Mouse (Mus musculus) hindbrain, embryonic 16.5 days (tissue): ENCODE measurements around the gene Gm11397. TPM values are rescaled to one million over a fixed set of nuclear protein-coding genes. Genes with fewer than 3 reads are reported as not detected.
"Not testable (repeated sequence)": the region's sequence is repeated elsewhere in the genome, so short reads cannot be mapped to it uniquely, and the experiment has no call there.

Experiments
- ATAC-seq: fragments of 200-750 bp; cut with Nextera tagmentation; 2 replicates; pipeline ENCODE4 v1.8.0; 2017; ENCODE audit warnings: moderate TSS enrichment, moderate library complexity
- H3K27ac ChIP-seq: fragments of 300-500 bp; sonication (generic); 2 replicates; pipeline ENCODE4 v1.5.1; 2014; ENCODE audit warnings: low read depth, mild to moderate bottlenecking, control low read depth, low read length, moderate library complexity
- H3K27me3 ChIP-seq: fragments of 300-500 bp; sonication (generic); replicated peaks from 2 replicates; pipeline ENCODE4 v1.6.1; 2014; ENCODE audit warnings: low read length; ENCODE audit not compliant: control insufficient read depth, insufficient read depth
- H3K36me3 ChIP-seq: fragments of 300-500 bp; sonication (generic); 2 replicates; pipeline ENCODE4 v1.6.1; 2014; ENCODE audit warnings: mild to moderate bottlenecking, low read length, moderate library complexity, mixed read lengths; ENCODE audit not compliant: control insufficient read depth, insufficient read depth
- H3K4me1 ChIP-seq: fragments of 300-500 bp; sonication (generic); 2 replicates; pipeline ENCODE4 v1.6.1; 2014; ENCODE audit warnings: low read depth, low read length; ENCODE audit not compliant: control insufficient read depth, insufficient read depth
- H3K4me2 ChIP-seq: fragments of 300-500 bp; sonication (generic); 2 replicates; pipeline ENCODE4 v1.6.1; 2014; ENCODE audit warnings: mild to moderate bottlenecking, low read length, control low read depth, moderate library complexity
- H3K4me3 ChIP-seq: fragments of 300-500 bp; sonication (generic); 2 replicates; pipeline ENCODE4 v1.5.1; 2014; ENCODE audit warnings: mild to moderate bottlenecking, low read length, control low read depth, moderate library complexity
- H3K9ac ChIP-seq: fragments of 300-500 bp; sonication (generic); 2 replicates; pipeline ENCODE4 v1.6.1; 2014; ENCODE audit warnings: low read depth, mild to moderate bottlenecking, control low read depth, low read length, moderate library complexity
- H3K9me3 ChIP-seq: fragments of 300-500 bp; sonication (generic); 2 replicates; pipeline ENCODE4 v1.6.1; 2014; ENCODE audit warnings: mild to moderate bottlenecking, low read length, moderate library complexity; ENCODE audit not compliant: control insufficient read depth
- WGBS: fragments of 180-500 bp; shearing (Covaris S2); extraction: QIAGEN DNeasy Blood & Tissue Kit; methylation state at CpG from one replicate; pipeline ENCODE4 v1.1.7; 2014; 5-methylcytosine and 5-hydroxymethylcytosine counted together
- polyA plus RNA-seq: library from polyadenylated mRNA; unstranded; fragments of >200 nt; fragmentation: Nextera tagmentation; extraction: Ambion mirVana; gene quantifications from 2 replicates; pipeline ENCODE4 v1.2.1, GENCODE M21; 2015

Gene Gm11397
- polyA plus RNA-seq: not detected in 2 replicates

DNA sequence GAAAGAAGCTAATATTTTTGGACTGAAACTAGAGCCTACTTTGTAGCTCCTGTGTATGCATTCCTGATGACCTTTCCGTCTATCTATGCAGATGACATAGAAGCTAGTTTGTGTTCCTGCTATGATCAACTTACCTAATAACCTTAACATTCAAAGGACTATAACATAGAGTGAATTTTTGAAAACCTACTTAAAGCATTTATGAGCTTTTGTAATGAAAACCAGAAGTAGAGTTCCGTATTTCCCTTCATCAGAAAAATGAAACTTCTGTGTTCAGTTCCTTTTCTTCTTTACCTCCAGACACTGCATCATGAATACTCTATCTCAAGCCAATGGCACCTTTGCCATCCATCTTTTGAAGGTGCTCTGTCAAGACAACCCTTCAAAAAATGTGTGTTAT is at the start of gene Gm11397:
Gene Gm11397, plus strand, starts transcription at position 301 of the 400 bp plus-strand sequence.
- not testable (repeated sequence) for ATAC-seq, H3K4me3 ChIP-seq, H3K9me3 ChIP-seq, H3K36me3 ChIP-seq, H3K4me2 ChIP-seq, H3K4me1 ChIP-seq, H3K27ac ChIP-seq, H3K27me3 ChIP-seq, H3K9ac ChIP-seq
- 83% methylated on average over 1 of the region's 2 CpGs for WGBS

DNA sequence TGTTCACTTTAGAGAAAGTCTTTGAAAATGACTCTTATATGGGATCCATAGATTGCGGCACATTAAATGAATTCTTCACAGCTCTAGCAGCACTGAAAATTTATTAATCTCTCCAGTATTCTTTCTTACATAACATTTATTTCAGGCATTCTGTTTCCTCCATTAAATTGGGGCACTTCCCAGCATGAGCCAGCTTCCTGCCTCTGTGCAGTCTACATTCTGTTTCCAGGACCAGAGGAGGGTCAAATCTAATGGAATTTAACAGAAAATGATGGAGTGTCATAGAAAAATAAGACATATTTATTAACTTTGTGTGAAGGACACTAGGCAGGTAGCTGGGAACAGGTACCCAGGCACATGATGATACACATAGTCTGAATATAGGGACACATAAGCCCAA is 38.9 kb upstream of the Gm11397 start:
- H3K27ac ChIP-seq, H3K27me3 ChIP-seq, H3K36me3 ChIP-seq, H3K4me2 ChIP-seq, H3K4me3 ChIP-seq, H3K9me3 ChIP-seq, H3K9ac ChIP-seq, H3K4me1 ChIP-seq, ATAC-seq: not testable (repeated sequence)
- 100% methylated on average over 1 of the region's 1 CpGs for WGBS

DNA sequence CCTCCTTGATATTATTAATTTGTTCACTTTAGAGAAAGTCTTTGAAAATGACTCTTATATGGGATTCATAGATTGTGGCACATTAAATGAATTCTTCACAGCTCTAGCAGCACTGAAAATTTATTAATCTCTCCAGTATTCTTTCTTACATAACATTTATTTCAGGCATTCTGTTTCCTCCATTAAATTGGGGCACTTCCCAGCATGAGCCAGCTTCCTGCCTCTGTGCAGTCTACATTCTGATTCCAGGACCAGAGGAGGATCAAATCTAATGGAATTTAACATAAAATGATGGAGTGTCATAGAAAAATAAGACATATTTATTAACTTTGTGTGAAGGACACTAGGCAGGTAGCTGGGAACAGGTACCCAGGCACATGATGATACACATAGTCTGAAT is 37.2 kb downstream of the Gm11397 start:
- not testable (repeated sequence) for H3K4me1 ChIP-seq, ATAC-seq

More for the DNA sequence above, 37.2 kb downstream of the Gm11397 start:
- not testable (repeated sequence) for H3K4me2 ChIP-seq, H3K4me3 ChIP-seq, H3K27ac ChIP-seq, H3K9ac ChIP-seq, H3K9me3 ChIP-seq, H3K27me3 ChIP-seq, H3K36me3 ChIP-seq

Other genes with a start within 250 kb of the Gm11397 start
- gene Serpinb9c, start 236.0 kb upstream of the Gm11397 start, polyA plus RNA-seq: not detected in 2 replicates
- gene Serpinb9d, start 202.8 kb upstream of the Gm11397 start, polyA plus RNA-seq: not detected in 2 replicates
- gene Serpinb9e, start 146.1 kb upstream of the Gm11397 start, polyA plus RNA-seq: not detected in 2 replicates
- not detected in 2 replicates for gene Serpinb9f, start 71.7 kb upstream of the Gm11397 start, polyA plus RNA-seq
- not detected in 2 replicates for gene Serpinb9g, start 89.0 kb downstream of the Gm11397 start, polyA plus RNA-seq